Mouse (Mus musculus) hindbrain, postnatal 0 days (tissue): ENCODE results near the gene Cacnb4. TPM values are rescaled to one million over a fixed set of nuclear protein-coding genes. Genes with fewer than 3 reads are reported as not detected.

ENCODE experiments used
- ATAC-seq: fragments of 200-750 bp; cut with Nextera tagmentation; 2 replicates; pipeline ENCODE4 v1.8.0; 2017; ENCODE audit warnings: mild to moderate bottlenecking, moderate TSS enrichment, moderate library complexity
- DNase-seq: peaks from one replicate; pipeline ENCODE4 v3.0.0-alpha.2; 2015; ENCODE audit warnings: low spot score
- H3K27ac ChIP-seq: fragments of 300-500 bp; sonication (generic); 2 replicates; pipeline ENCODE4 v1.5.1; 2014; ENCODE audit warnings: mild to moderate bottlenecking
- H3K27me3 ChIP-seq: fragments of 300-500 bp; sonication (generic); 2 replicates; pipeline ENCODE4 v1.6.1; 2014; ENCODE audit warnings: low read length, mixed read lengths; ENCODE audit not compliant: insufficient read depth
- H3K36me3 ChIP-seq: fragments of 300-500 bp; sonication (generic); 2 replicates; pipeline ENCODE4 v1.6.1; 2014; ENCODE audit warnings: low read length, mixed read lengths; ENCODE audit not compliant: insufficient read depth
- H3K4me1 ChIP-seq: fragments of 300-500 bp; sonication (generic); 2 replicates; pipeline ENCODE4 v1.6.1; 2014; ENCODE audit warnings: antibody characterized with exemption, low read length, mixed read lengths; ENCODE audit not compliant: insufficient read depth
- H3K4me2 ChIP-seq: fragments of 300-500 bp; sonication (generic); 2 replicates; pipeline ENCODE4 v1.6.1; 2014; ENCODE audit warnings: low read depth, mild to moderate bottlenecking, low read length, moderate library complexity, mixed read lengths
- H3K4me3 ChIP-seq: fragments of 300-500 bp; sonication (generic); 2 replicates; pipeline ENCODE4 v1.5.1; 2014; ENCODE audit warnings: low read length
- H3K9ac ChIP-seq: fragments of 300-500 bp; sonication (generic); replicated peaks from 2 replicates; pipeline ENCODE4 v1.6.1; 2014; ENCODE audit warnings: mild to moderate bottlenecking, low read length, moderate library complexity, mixed read lengths
- H3K9me3 ChIP-seq: fragments of 300-500 bp; sonication (generic); 2 replicates; pipeline ENCODE4 v1.6.1; 2016; ENCODE audit warnings: low read length, mixed read lengths
- CTCF ChIP-seq: IDR thresholded peaks from 2 replicates; pipeline ENCODE4 v1.5.1; 2016; ENCODE audit warnings: antibody characterized with exemption, control low read depth, low read depth
- WGBS: fragments of 180-500 bp; shearing (Covaris S2); extraction: QIAGEN DNeasy Blood & Tissue Kit; methylation state at CpG from one replicate; pipeline ENCODE4 v1.1.7; 2014; 5-methylcytosine and 5-hydroxymethylcytosine counted together
- polyA plus RNA-seq: library from polyadenylated mRNA; unstranded; fragments of >200 nt; fragmentation: Nextera tagmentation; extraction: Ambion mirVana; gene quantifications from 2 replicates; pipeline ENCODE4 v1.2.1, GENCODE M21; 2015
- total RNA-seq: library from RNA; depleted of rRNA; stranded (reverse); fragments of >200 nt; gene quantifications from 2 replicates; pipeline ENCODE4 v1.2.3, GENCODE M21; 2014

The Cacnb4 gene
- total and polyA plus RNA-seq, 2 experiments from 2014 or later: 9.7 to 12.8 TPM

DNA sequence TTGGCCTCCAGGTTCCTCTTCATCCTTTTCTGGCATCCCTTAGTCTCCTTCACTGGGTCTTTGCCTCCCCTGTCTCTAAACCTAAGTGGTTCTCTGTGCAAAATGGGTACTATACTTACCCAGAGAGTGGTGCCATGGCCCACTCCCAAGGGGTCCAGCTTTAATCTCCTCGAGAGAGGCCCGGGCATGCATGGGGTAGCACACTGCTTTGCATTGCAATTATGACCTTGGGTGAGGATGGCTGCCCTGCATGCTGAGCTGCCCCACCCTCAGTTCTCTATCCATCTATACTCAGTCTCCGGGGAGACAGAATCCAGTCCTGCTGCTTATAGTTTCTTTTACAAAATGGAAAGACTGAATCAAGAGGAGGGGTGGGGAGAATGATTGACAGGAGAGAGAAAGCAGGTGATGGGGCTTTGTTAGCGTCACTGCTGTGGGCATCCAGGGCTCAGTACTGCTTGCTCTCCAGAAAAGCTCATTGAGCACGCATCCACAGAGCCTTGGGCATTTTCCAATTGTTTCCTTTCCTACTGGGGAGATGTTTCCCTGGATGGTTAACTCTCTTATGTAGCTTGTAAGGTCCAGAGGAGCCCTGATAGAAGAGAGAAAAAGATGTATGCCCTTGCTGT, 68.7 kb downstream of the Cacnb4 start:
- 28% methylated on average over 5 of the region's 5 CpGs for WGBS
- Histone ChIP-seq H3K9ac (no peak overlapping the region), H3K36me3 (no peaks in the 10 kb centered on the region), H3K27ac (no peak overlapping the region), H3K4me1 (no peaks in the 10 kb centered on the region), H3K4me2 (no peak overlapping the region), H3K4me3 (no peak overlapping the region), H3K9me3 (no peaks in the 10 kb centered on the region), H3K27me3 (no peaks in the 10 kb centered on the region)
- 0 out of 2 replicates have a peak, but pooled peaks have one; percentile 31 for ATAC-seq
- DNase-seq: no peak
- no peak for TF ChIP-seq CTCF

DNA sequence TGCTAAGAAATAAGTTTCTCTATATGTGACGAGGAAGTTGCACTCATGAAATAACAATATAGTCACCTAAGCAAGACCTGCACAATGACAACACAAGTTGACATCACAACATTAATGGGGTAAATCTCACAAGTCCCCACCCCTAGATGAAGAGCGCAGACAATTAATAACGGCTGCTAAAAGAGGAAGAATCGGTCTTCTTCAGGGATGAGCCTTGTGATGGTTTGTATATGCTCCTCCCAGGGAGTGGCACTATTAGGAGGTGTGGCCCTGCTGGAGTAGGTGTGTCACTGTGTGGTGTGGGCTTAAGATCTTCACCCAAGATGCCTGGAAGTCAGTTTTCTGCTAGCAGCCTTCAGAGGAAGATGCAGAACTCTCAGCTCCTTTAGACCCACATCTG, 70.3 kb downstream of the Cacnb4 start:
- Histone ChIP-seq H3K4me3 (no peak overlapping the region), H3K36me3 (no peaks in the 10 kb centered on the region), H3K9ac (no peak overlapping the region), H3K27me3 (no peaks in the 10 kb centered on the region), H3K4me2 (no peak overlapping the region), H3K4me1 (no peaks in the 10 kb centered on the region), H3K9me3 (no peaks in the 10 kb centered on the region), H3K27ac (no peak overlapping the region)
- DNase-seq (no peak), ATAC-seq (no peak)
- no peak for TF ChIP-seq CTCF
- WGBS: 96% methylated on average over 4 of the region's 4 CpGs

DNA sequence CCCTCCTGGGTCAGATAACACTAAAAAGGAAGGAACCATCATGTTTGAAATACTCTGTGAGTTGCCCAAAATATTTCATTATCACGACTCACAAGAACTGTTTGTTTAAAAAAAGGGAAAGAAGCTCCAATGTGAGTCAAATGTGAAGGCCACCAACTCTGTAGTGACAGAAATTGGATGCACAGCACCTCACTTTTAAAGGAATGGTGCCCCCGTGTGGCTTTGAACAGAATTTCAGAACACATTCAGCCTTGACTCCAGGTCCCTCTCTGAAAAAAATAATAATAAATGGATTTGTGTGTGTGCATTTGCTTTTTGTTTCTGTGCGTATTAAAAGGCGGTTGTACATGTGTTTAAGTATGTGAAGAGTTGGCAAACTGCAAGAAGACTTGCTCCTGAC, 71.3 kb downstream of the Cacnb4 start:
- H3K9ac ChIP-seq: no peak overlapping the region
- H3K27me3 ChIP-seq: no peaks in the 10 kb centered on the region
- 24% methylated on average over 4 of the region's 4 CpGs for WGBS
- H3K4me2 ChIP-seq: no peak overlapping the region
- no peak overlapping the region for H3K27ac ChIP-seq
- no peak for ATAC-seq
- DNase-seq: peak; percentile 86
- no peaks in the 10 kb centered on the region for H3K4me1 ChIP-seq
- no peak overlapping the region for H3K4me3 ChIP-seq
- no peaks in the 10 kb centered on the region for H3K36me3 ChIP-seq
- peak; percentile 75 for TF ChIP-seq CTCF
- H3K9me3 ChIP-seq: no peaks in the 10 kb centered on the region

DNA sequence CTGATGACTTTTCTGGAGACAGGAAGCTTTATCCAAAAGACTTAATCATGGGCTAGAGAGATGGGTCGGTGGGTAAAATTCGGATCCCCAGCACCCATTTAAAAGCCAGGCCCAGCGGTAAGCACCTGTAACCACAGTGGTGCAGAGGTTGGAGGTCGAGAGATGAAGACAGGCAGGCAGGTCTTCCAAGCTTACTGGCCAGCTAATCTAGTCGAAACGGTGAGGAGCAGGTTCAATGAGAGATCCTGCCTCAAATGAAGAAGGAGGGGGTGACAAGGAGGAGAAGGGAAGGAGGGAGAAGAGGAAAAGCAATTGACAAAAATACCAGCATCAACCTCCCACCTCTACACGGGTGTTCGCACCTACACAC, 72.0 kb downstream of the Cacnb4 start:
- Histone ChIP-seq H3K9me3 (no peaks in the 10 kb centered on the region), H3K4me1 (no peaks in the 10 kb centered on the region), H3K4me3 (no peak overlapping the region), H3K9ac (no peak overlapping the region), H3K27ac (no peak overlapping the region), H3K4me2 (no peak overlapping the region), H3K27me3 (no peaks in the 10 kb centered on the region), H3K36me3 (no peaks in the 10 kb centered on the region)
- no peak for DNase-seq
- no peak for ATAC-seq
- 86% methylated on average over 8 of the region's 8 CpGs for WGBS
- TF ChIP-seq CTCF: no peak

DNA sequence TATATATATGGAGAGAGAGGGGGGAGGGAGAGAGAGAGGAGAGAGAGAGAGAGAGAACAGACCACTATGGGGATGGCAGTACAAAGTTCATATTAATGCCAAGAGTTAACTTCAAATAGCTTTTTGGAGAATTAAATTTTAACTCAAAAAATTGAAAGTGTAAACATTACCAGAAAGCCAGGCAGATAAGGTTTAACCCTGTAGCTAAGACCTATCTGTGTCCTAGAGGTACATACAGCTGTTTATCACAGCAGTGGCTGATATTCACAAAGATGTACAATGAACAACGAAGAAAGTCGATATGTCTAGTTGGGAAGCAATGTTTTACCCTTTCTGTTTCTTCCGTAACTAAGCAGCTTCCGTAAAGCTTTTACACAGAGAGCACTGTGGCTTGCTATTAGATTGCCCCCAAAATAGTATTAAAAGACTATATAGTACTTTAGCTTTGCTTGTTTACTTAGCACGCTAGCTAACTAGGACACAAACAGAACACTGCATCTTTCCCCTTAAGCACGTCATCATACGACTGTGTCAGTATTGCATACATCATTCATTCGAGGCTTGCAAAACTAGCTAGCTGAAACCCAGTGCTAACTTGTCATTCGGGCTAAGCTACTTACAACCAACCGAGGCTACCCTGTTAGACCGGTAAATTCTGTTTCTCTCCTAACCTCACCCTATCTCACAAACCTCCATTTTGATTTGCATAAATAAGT, 72.5 kb downstream of the Cacnb4 start:
- no peaks in the 10 kb centered on the region for H3K27me3 ChIP-seq
- H3K9me3 ChIP-seq: no peaks in the 10 kb centered on the region
- ATAC-seq (no peak), DNase-seq (no peak)
- no peak overlapping the region for H3K27ac ChIP-seq
- H3K4me2 ChIP-seq: no peak overlapping the region
- H3K9ac ChIP-seq: no peak overlapping the region
- WGBS: 88% methylated on average over 11 of the region's 11 CpGs
- no peaks in the 10 kb centered on the region for H3K4me1 ChIP-seq
- no peaks in the 10 kb centered on the region for H3K36me3 ChIP-seq
- no peak for TF ChIP-seq CTCF
- H3K4me3 ChIP-seq: no peak overlapping the region

DNA sequence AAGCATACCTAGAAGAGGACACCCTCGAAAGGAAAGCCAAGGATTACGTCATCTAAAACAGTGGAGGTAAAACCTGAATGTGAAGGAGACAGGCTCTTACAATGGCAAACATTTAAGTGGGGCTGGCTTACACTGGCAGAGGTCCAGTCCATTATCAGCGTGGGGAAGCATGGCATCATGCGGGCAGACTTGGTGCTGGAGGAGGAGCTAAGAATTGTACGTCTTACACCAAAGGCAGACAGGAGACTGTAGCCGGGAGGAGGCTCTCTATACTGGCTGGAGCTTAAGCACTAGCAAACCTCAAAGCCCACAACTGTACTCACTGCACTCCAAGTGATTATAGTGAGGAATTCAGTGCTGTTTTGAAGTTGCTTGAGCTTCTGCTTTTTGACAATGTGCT, 73.2 kb downstream of the Cacnb4 start:
- Histone ChIP-seq H3K36me3 (no peaks in the 10 kb centered on the region), H3K4me3 (no peak overlapping the region), H3K9ac (no peak overlapping the region), H3K27ac (no peak overlapping the region), H3K9me3 (no peaks in the 10 kb centered on the region), H3K27me3 (no peaks in the 10 kb centered on the region), H3K4me1 (no peaks in the 10 kb centered on the region), H3K4me2 (no peak overlapping the region)
- ATAC-seq: no peak
- TF ChIP-seq CTCF: no peak
- WGBS: 58% methylated on average over 6 of the region's 6 CpGs
- no peak for DNase-seq

DNA sequence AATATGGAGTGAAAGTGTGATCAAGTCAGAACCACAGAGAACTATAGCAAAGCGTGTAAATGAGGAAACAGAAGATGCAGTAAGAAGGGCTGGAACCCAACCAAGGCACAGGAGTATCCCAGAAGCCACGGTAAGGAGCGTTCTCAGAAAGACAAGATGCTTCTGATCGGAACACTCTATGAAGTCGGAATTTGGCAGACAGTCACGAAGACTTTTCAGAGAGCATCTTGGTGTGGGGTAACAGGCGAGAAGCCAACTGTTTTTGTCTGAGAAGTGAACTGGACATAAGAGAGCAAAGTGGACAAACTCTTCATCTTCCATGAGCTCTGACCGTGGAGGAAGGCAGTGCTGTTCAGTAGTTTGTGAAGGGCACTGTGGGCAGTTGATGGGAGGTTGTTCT, 73.7 kb downstream of the Cacnb4 start:
- DNase-seq (no peak), ATAC-seq (no peak)
- H3K4me1 ChIP-seq: no peaks in the 10 kb centered on the region
- no peak overlapping the region for H3K4me2 ChIP-seq
- H3K27ac ChIP-seq: no peak overlapping the region
- no peaks in the 10 kb centered on the region for H3K27me3 ChIP-seq
- TF ChIP-seq CTCF: no peak
- H3K36me3 ChIP-seq: no peaks in the 10 kb centered on the region
- 57% methylated on average over 8 of the region's 8 CpGs for WGBS
- H3K4me3 ChIP-seq: no peak overlapping the region
- H3K9me3 ChIP-seq: no peaks in the 10 kb centered on the region
- no peak overlapping the region for H3K9ac ChIP-seq
